Mouse (Mus musculus): ENCODE measurements at regions not wholly inside any gene's neighbourhood (a gene's known extent, or its start where the extent isn't known, plus 50 kb on each side); places are given as distances from the start of the nearest gene placed in this dataset.
A peak's percentile ranks its signal among the peaks of the same experiment; 100 is the strongest.

DNA sequence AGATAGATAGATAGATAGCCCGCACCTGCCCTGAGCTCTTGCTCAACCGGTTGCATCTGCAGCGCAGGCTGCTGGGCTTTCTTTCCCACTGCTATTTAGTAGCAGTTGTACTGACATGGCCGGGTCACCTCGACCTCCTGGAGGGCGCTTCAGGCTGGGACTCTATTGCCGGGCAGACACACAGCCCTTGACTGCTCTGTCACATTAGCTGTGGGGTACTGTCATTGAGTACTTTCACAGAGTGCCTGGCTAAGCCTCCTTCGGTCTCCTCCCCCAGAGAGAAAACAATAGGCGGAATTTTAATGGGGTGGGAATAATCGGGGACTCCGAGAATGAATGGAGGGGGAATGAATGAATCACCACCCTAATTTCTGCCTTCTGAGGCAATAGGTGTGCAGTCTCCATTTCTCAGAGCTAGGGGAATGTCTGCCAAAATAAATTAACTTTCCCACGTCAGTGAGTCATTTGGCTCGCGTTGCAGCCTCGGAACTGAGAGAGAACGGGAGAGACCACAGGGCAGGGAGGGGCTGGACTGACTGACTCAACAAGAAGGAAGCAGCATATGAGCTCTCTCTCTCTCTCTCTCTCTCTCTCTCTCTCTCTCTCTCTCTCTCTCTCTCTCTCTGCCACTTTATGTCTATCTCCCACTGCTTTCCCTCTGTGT is 101.6 kb upstream of the Med13l start:
- no peak for DNase-seq (ENCODE audit: low spot score in 2 of 2)

- no peak for DNase-seq (ENCODE audit: low spot score in 2 of 2)
Measured at GRCm38 (mm10) chr5:118459391-118459792, 101.1 kb upstream of the Med13l start.

DNA sequence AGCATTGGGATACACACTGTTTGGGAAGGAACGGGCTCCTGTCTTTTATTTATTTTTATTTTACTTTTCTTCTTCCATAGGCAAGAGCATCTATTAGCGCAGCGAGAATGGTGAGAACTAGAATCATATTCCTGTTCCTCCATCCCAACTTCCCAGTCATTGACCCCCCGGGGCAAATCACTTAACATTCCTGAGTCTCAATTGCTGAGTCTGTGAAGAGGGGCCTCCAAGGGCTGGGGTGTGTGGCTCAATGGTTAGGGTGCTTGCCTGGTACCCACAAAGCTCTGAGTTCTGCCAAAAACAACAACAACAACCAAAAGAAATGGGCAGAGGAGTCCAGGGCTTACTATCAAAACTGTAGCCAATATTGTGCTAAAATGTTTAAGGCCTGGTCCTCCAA is 98.5 kb upstream of the Med13l start:
- DNase-seq (ENCODE audit: low spot score in 2 of 2) = no peak

DNA sequence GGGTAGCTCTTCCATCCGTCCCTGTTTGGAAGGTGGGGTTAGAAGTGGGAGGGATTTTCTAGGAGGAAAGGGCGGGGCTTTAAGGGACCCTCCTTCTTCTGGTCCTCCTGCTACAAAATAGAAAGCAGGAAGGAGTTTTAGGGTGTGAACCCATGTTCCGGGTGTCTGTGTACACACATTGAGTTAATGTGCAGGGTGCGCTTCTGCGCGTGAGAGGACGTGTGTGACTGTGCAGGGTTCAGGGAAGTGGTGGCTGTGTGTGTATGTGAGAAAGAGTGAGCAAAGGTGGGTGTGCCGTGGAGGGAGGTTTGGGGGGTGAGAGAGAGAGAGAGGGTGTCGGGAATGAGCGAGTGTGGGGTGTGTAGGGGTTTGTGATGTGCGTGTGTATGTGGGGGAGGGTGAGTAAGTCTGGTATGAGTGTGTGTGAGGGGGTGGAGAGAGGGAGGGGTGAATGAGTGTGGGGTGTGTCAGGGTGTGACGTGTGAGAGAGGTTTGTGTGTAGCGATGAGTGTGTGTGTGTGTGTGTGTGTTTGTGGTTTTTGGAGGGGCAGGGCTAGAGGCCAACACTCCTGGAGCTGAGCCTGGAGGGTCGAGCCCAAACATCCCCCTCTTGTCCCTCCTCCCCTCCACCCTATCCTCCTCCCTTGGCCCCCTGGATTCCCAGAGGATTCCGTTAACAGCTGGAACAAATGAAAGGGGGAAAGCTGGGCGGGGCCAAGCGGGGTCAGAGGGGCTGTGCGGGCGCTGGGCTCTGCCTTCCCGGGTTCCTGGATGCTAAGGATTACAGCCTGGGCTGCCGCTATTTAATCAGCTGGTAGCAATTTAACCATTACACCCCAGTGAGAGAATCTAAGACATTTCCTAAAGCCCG is 95.3 kb upstream of the Med13l start:
- peak in 1 of 2 experiments; percentile 49 for DNase-seq (ENCODE audit: low spot score in 2 of 2)

DNA sequence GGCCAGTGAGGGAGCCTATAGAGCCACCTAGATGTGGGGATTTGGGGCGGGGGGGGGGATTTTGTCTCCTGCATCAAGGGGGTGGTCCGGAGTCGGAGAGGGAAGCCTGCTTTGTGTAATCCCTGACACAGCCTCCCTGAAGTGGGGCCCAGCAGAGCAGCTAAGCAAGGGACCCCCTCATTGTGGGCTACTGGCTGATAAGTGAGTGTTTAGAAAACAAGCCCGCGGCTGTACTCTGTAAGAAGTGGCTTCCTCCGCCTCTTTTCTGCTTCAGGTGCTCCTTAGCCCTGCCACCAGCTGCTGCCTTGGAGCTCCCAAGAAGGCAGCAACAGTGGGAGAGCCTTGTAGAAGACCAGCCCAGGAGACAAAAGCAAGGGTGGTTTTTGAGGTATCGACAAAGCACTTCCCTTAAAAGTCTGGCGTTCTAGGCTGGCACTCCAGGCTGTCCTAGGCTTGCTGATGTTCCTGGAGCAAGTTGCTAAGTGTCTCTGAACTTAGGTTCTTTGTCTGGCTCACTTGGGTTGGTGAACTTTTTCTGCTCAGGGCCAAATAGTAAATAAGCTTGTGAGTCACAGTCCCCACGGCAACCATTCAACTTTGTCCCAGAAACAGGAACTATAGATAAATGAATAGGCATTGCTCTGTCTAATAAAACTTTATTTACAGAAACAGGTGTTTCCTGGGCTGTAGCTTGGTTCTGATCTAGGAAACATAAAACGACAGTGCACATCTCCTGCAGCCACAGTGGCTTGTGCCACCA is 94.3 kb upstream of the Med13l start:
- DNase-seq (ENCODE audit: low spot score in 2 of 2) = no peak

DNA sequence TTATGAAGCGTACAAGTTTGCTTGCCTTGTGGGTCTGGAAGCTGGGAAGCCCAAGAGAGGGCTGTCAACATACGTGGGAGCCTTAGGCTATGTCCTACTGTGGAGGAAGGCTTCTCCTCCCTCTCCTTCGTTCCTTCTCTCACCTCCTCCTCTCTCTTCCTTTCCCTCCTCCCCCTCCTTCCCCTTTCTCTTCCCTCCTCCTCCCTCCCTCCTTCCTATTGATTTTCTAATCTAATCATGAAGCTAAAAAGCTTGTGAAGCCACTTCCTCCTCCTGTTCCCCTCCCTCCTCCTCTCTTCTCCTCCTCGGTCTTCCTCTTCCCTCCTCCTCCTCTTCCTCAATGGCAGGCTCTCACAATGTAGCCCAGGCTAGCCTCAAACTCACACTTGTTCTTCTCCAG is 91.7 kb upstream of the Med13l start:
- DNase-seq (ENCODE audit: low spot score in 2 of 2) = no peak

- no peak for DNase-seq (ENCODE audit: low spot score in 2 of 2)
Measured at GRCm38 (mm10) chr5:118471569-118471968, 88.9 kb upstream of the Med13l start.

DNA sequence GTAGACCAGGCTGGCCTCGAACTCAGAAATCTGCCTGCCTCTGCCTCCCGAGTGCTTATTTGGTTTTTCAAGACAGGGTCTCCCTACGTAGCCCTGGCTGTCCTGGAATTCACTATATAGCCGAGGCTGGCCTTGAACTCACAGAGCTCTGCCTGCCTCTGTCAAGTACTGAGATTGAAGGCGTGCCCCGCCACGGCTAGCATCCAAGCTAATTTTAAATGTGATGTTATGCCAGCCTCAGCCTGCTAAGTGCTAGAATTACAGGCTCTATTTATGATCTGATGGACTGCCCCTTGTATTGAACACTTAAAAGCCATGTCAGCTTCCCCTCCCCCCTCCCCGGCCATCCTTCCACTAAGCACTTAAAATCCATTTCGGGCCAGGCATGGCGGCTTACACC is 88.2 kb upstream of the Med13l start:
- no peak for DNase-seq (ENCODE audit: low spot score in 2 of 2)

DNA sequence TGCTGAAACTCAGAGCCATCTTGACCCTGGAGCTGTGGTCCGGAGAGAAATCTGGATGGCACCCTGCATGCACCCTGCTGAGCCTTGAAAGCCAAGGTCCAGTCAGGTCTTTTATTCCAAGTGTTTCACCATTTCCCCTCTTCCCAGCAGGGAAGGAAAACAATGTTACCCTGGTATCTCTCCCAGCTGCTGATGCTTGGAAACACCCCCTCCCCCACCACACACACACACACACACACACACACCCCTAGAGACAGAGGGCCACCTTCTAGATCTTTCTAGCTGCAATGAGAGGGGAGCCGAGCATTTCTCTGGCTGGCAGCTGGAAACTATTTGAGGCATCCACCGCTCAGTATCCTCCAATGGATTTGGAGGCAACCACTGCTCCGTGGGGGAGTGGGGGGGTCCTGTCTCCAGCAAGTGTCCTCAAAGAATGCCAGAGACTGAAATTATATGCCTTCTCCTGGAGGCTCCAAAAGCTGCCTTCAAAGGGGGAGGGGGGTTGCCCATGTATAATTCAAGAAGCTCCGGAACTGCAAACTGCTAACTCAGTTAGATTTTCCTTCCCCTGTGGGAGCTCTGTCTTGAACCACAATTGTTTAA is 87.2 kb upstream of the Med13l start:
- no peak for DNase-seq (ENCODE audit: low spot score in 2 of 2)

DNA sequence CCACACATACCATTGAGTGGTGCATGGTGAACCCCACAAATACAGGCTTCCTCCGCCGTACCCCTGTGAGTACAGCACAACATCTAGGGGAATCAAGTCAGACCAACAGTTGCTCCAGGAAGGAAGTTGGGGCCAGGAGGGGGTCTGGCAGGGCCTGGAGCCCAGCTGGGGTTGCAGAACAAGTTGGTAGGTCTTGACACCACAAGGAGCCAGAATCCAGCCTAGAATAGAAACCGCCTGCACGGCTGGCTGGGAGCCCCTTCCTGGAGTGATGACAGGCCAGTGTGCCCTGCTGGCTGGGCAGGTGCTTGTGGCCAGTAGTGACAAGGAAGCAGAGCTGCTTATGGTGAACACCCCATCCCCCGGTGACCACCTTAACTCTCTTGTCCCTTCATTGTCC is 83.9 kb upstream of the Med13l start:
- DNase-seq (ENCODE audit: low spot score in 2 of 2) = no peak

DNA sequence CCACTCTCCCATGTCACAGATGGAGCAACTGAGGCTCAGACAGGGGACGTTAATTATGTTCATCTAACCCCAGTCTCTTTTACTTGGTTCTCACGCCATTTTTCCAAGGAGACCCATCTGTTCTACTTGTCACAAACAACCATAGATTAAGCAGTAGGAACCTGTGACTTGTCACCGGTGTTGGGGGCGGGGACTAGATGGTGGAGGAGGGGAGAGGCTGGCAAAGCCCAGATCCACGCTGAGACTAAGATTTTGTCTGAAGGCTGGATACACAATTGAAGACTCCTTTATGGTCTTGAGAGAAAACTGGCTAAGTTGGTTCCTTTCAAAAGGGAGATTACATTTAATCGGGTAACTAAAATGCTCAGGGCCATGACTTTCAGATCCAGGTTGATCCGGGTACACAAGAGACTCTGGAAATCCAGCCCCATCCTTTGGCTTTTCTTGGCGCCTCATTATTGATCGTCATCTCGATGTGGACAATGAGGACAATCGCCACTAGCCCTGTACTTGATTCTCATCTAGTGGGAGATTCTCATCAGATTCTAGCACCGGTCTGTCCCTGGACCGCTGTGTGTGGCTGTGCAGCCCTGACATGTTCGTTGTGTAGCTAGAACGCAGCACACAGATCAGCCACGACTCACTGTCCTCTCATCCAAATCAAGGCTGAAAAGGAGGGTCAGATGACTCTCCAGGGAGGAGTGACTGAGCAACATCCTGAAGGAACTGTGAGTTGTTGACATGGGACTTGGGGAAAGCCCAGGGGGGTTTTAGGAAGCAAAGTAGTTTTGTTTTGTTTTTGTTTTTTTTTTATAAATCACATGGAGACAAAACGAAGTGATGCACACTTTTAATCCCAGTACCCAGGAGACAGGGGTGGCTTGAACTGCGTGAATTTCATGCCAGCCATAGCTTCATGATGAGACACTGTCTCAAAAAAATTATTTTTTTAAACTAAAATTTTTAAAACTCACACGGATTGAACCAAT is 83.1 kb upstream of the Med13l start:
- peak in 1 of 2 experiments; percentile 53 for DNase-seq (ENCODE audit: low spot score in 2 of 2)

DNA sequence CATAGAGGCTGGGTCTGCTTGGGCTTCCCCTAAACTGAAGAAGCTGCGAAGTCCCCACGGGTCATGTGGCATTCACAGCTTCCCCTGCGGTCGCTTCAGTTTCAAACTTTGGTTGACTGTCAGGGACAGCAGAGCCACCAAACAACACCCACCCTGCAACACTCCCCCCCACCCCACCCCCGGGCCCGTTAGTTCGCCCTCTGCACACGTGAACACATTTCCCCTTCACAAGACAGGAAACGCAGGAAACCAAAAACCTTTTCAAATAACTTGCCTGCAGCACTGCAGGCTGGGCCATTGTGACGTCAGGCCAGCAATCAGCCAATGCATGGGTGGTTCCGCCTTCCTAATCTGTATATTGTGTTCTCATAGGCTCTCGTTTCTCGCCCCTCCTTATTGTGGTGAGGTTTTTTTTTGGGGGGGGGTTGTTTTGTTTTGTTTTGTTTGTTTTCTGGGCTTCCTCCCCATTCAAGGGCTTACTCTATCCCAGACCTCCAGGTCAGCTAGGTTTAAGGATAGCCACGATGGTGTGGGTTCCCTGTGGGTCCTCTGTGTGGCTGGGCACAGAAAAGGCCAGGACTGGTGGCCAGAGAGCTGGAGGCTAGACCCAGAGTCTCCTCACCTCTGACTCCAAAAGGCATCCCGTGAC is 82.2 kb upstream of the Med13l start:
- DNase-seq (ENCODE audit: low spot score in 2 of 2) = peak; percentile 62 to 84

- DNase-seq (ENCODE audit: low spot score in 2 of 2) = peak; percentile 55 to 69
Measured at GRCm38 (mm10) chr5:118480000-118480399, 80.5 kb upstream of the Med13l start.

GRCm38 (mm10) chr5:118480965-118481793 is 79.3 kb upstream of the Med13l start:
- DNase-seq (ENCODE audit: low spot score in 2 of 2) = peak; percentile 58 to 61

- no peak for DNase-seq (ENCODE audit: low spot score in 2 of 2)
Measured at GRCm38 (mm10) chr5:118481794-118482049, 78.8 kb upstream of the Med13l start.

DNA sequence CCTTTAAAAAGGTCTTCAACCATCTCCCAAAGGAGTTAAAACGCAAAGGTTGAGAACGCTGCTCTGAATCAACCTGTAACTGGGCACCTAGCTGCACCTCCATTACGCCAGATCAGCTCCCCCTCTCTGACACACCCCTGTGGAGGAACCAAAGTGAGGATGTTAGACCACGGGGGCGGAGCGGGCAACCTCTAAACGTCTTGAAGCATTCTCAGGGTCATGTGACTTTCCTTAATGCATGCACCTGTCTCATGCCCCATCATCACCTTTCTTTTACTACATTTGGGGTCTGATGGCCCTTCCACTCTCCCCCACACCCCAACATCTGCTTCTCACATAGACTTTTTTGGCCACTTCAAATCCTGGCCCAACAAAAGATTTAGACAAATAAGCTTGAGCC is 77.9 kb upstream of the Med13l start:
- peak; percentile 56 to 60 for DNase-seq (ENCODE audit: low spot score in 2 of 2)

DNA sequence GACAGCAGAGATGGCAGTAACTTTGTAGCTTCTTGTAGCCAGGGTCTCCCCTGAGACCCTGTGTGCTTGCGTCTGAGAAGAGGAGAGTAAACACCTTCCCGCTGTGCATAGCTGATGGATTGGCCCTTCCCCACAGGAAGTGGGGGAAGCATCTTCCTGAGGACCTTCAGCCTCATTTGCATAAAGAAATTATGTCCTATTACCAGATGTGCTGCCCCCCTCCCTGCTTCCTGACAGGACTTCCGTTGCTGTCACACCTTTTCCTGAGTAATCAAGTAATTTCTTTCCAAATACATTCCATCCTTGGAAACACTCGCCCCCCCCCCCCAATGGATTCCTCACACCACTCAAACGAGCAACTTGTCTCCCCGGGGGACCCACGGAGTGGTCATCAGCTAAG is 77.5 kb upstream of the Med13l start:
- peak in 1 of 2 experiments; percentile 40 for DNase-seq (ENCODE audit: low spot score in 2 of 2)

DNA sequence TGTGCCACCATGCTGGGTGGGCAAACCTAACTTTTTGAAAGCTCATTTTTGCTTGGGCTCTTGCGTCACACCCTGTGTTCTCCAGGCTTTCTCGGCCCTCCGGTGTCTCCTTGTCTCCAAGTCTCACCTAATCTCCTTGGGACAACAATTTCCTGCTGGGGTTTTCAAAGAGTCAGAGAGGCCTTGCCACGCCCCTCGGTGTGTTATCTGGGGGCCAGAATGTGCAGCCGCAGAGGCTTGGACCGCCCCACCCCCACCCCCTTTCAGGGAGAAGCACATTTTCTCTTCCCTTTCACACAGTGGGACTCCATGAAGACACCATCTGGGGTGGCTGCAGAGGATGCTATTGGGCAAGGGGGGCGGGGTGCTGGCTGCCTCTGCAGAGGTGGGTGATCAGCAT is 76.9 kb upstream of the Med13l start:
- peak; percentile 73 to 89 for DNase-seq (ENCODE audit: low spot score in 2 of 2)

DNA sequence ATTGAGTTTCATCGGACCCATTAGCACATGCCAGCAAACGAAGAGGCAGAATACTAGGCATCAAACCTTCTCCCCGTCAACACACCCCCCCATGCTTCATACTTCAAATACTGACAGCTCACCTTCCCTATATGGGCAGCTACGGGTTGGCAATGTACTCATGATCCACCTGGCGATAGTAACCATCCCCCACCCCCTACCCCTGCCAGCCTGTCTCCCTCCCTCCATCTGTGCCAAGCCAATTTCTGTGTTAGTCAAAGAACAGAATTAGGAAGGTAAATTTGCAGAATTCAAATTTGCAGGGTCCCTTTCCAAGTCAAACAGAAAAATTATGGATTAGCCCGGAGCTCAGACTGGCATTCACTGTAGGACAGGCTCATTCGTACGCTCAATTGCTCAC is 75.3 kb upstream of the Med13l start:
- DNase-seq (ENCODE audit: low spot score in 2 of 2) = no peak

- peak in 1 of 2 experiments; percentile 55 for DNase-seq (ENCODE audit: low spot score in 2 of 2)
Measured at GRCm38 (mm10) chr5:118492522-118492921, 68.0 kb upstream of the Med13l start.

All from spleen, postnatal 10 days (tissue).